Mouse (Mus musculus) brain, embryonic 14.5 days (tissue): ENCODE measurements around the gene Tmem39a.

Experiments
- CTCF ChIP-seq: fragments of 200-500 bp; IDR thresholded peaks from 2 replicates; pipeline ENCODE4 v1.5.1; 2012; ENCODE audit warnings: inconsistent platforms, mild to moderate bottlenecking, moderate library complexity, borderline replicate concordance; ENCODE audit not compliant: insufficient read depth, insufficient read length; ENCODE audit errors: extremely low read depth
- POLR2A ChIP-seq: fragments of 200-500 bp; IDR thresholded peaks from 2 replicates; pipeline ENCODE4 v1.6.1; 2012; ENCODE audit warnings: mild to moderate bottlenecking, inconsistent platforms, borderline replicate concordance; ENCODE audit not compliant: poor library complexity, insufficient read depth, insufficient read length, severe bottlenecking; ENCODE audit errors: extremely low read depth

GRCm38 (mm10) chr16:38585186-38585585, 26.7 kb downstream of the Tmem39a start:
- no peak for TF ChIP-seq CTCF
- TF ChIP-seq POLR2A: no peak
